Mouse (Mus musculus) CD4-positive naive resting alpha-beta T cell, adult 57 days (primary cell): Measurements from ENCODE around the gene Adgrf1. TPM values are rescaled to one million over a fixed set of nuclear protein-coding genes. Genes with fewer than 3 reads are reported as not detected.

Experiments
- total RNA-seq: library from RNA; stranded (reverse); gene quantifications from one replicate; pipeline ENCODE4 v1.2.4, GENCODE M21; 2023

Gene Adgrf1
- not detected for total RNA-seq

GRCm38 (mm10) chr17:43270161-43270560, at the start of gene Adgrf1:
Gene Adgrf1 (plus strand): TSS chr17:43270329.

GRCm38 (mm10) chr17:43359826-43360619, 89.9 kb downstream of the Adgrf1 start, which contains the start of gene Adgrf5:
Gene Adgrf5 (plus strand): TSS chr17:43360451.

Other genes starting within 250 kb of the Adgrf1 start
- 2.5 TPM for gene Adgrf5, start 90.1 kb downstream of the Adgrf1 start, total RNA-seq
- not detected for gene Mep1a, start 232.5 kb downstream of the Adgrf1 start, total RNA-seq